Mouse (Mus musculus): ENCODE results near the gene Fhit.

DNA sequence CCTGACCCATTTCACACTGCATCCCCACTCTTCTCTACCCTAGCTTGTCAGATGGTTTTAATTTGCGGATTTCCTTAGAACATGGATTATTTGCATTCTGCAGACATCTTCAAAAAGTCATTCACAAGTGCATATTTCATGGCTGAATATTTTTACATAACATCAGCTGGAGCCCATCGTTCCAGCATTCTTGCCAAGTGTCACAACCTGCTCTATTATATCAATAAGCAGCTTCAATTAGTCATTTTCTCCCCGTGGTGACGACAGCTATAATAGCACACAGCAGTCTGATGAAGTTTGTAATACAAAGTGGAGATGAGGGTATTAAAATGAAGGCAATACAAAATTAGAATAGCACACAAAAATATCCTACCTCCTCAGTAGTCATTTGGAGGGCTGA lies 337.0 kb downstream of the Fhit start:
- no peak for TF ChIP-seq CTCF (IDR thresholded peaks at IDR 0.05; ENCODE audit: borderline replicate concordance, extremely low read depth, insufficient read depth, insufficient read length)
- TF ChIP-seq POLR2A (IDR thresholded peaks at IDR 0.05; ENCODE audit: borderline replicate concordance, extremely low read depth, insufficient read depth, insufficient read length, poor library complexity, severe bottlenecking), result no peak
